Mouse (Mus musculus): ENCODE data around the gene Ermn. TPM values are rescaled to one million over a fixed set of nuclear protein-coding genes. Genes with fewer than 3 reads are reported as not detected.
A peak's percentile ranks its signal among the peaks of the same experiment; 100 is the strongest.

Ermn gene
- polyA plus RNA-seq (2014; fragmentation: Nextera tagmentation; extraction: Ambion mirVana) = 0.76 and 1.2 TPM in 2 replicates

- H3K9me3 ChIP-seq (ENCODE audit: control insufficient read depth, low read length) = no peaks in the 10 kb centered on the region
- no peak within 1 kb of the TSS for H3K9ac ChIP-seq
- no peak within 1 kb of the TSS for H3K4me3 ChIP-seq (replicated peaks; ENCODE audit: low read length)
- H3K27ac ChIP-seq = no peak within 1 kb of the TSS
- peaks cover 32% of the 10 kb centered on the region for H3K27me3 ChIP-seq (ENCODE audit: control insufficient read depth, insufficient read depth, low read length)
- WGBS = 11% methylated on average over 7 of the region's 7 CpGs
- H3K36me3 ChIP-seq (replicated peaks; ENCODE audit: control insufficient read depth, insufficient read depth) = no peaks in the 10 kb centered on the region
- ATAC-seq (ENCODE audit: low FRiP score) (peak; percentile 77; the same call in 1 of the 2 replicates), DNase-seq (ENCODE audit: low spot score) (peak; percentile 39)
- H3K4me1 ChIP-seq (replicated peaks; ENCODE audit: control insufficient read depth, insufficient read depth, low read length) = 0 out of 2 replicates have a peak, but pooled peaks cover 9% of the 10 kb centered on the region
- H3K4me2 ChIP-seq (replicated peaks) = peak within 1 kb of the TSS; percentile 9; the same call in 1 of the 2 replicates
These were observed at the start of gene Ermn for GRCm38 (mm10) chr2:58052821-58053581. Gene Ermn, minus strand, starts transcription at chr2:58052864.

- no peak overlapping the region for H3K27ac ChIP-seq
- no peaks in the 10 kb centered on the region for H3K9me3 ChIP-seq (ENCODE audit: control insufficient read depth, low read length)
- ATAC-seq (ENCODE audit: low FRiP score) (no peak), DNase-seq (ENCODE audit: low spot score) (no peak)
- H3K4me3 ChIP-seq (replicated peaks; ENCODE audit: low read length) = no peak overlapping the region
- no peak overlapping the region for H3K4me2 ChIP-seq (replicated peaks)
- H3K27me3 ChIP-seq (ENCODE audit: control insufficient read depth, insufficient read depth, low read length) = no peaks in the 10 kb centered on the region
- no peaks in the 10 kb centered on the region for H3K4me1 ChIP-seq (replicated peaks; ENCODE audit: control insufficient read depth, insufficient read depth, low read length)
- 49% methylated on average over 1 of the region's 1 CpGs for WGBS
- no peaks in the 10 kb centered on the region for H3K36me3 ChIP-seq (replicated peaks; ENCODE audit: control insufficient read depth, insufficient read depth)
- H3K9ac ChIP-seq = no peak overlapping the region
These were observed 42.2 kb upstream of the Ermn start for GRCm38 (mm10) chr2:58094818-58095217.

GRCm38 (mm10) chr2:58086420-58086819 lies 33.8 kb upstream of the Ermn start:
- Histone ChIP-seq H3K4me2 (replicated peaks) (no peak overlapping the region), H3K4me3 (replicated peaks; ENCODE audit: low read length) (no peak overlapping the region), H3K27ac (no peak overlapping the region), H3K36me3 (replicated peaks; ENCODE audit: control insufficient read depth, insufficient read depth) (no peaks in the 10 kb centered on the region), H3K27me3 (ENCODE audit: control insufficient read depth, insufficient read depth, low read length) (no peaks in the 10 kb centered on the region), H3K4me1 (replicated peaks; ENCODE audit: control insufficient read depth, insufficient read depth, low read length) (no peaks in the 10 kb centered on the region), H3K9ac (no peak overlapping the region), H3K9me3 (ENCODE audit: control insufficient read depth, low read length) (no peaks in the 10 kb centered on the region)
- 84% methylated on average over 1 of the region's 1 CpGs for WGBS
- DNase-seq (ENCODE audit: low spot score) = no peak
- no peak for ATAC-seq (ENCODE audit: low FRiP score)

- H3K4me2 ChIP-seq (replicated peaks) = no peak overlapping the region
- ATAC-seq (ENCODE audit: low FRiP score) (no peak), DNase-seq (ENCODE audit: low spot score) (no peak)
- 63% methylated on average over 1 of the region's 1 CpGs for WGBS
- no peak overlapping the region for H3K9ac ChIP-seq
- H3K36me3 ChIP-seq (replicated peaks; ENCODE audit: control insufficient read depth, insufficient read depth) = no peaks in the 10 kb centered on the region
- H3K4me3 ChIP-seq (replicated peaks; ENCODE audit: low read length) = no peak overlapping the region
- no peaks in the 10 kb centered on the region for H3K27me3 ChIP-seq (ENCODE audit: control insufficient read depth, insufficient read depth, low read length)
- H3K4me1 ChIP-seq (replicated peaks; ENCODE audit: control insufficient read depth, insufficient read depth, low read length) = no peaks in the 10 kb centered on the region
- no peaks in the 10 kb centered on the region for H3K9me3 ChIP-seq (ENCODE audit: control insufficient read depth, low read length)
- no peak overlapping the region for H3K27ac ChIP-seq
These were observed 27.2 kb upstream of the Ermn start for GRCm38 (mm10) chr2:58079849-58080248.

- DNase-seq (ENCODE audit: low spot score) (peak; percentile 53), ATAC-seq (ENCODE audit: low FRiP score) (peak; percentile 66; the same call in 1 of the 2 replicates)
- H3K36me3 ChIP-seq (replicated peaks; ENCODE audit: control insufficient read depth, insufficient read depth) = no peaks in the 10 kb centered on the region
- peaks cover 23% of the 10 kb centered on the region; the same call in 1 of the 2 replicates for H3K27me3 ChIP-seq (ENCODE audit: control insufficient read depth, insufficient read depth, low read length)
- H3K9me3 ChIP-seq (ENCODE audit: control insufficient read depth, low read length) = no peaks in the 10 kb centered on the region
- no peak overlapping the region for H3K27ac ChIP-seq
- H3K4me3 ChIP-seq (replicated peaks; ENCODE audit: low read length) = no peak overlapping the region
- H3K9ac ChIP-seq = no peak overlapping the region
- 0 out of 2 replicates have a peak, but pooled peaks cover 9% of the 10 kb centered on the region for H3K4me1 ChIP-seq (replicated peaks; ENCODE audit: control insufficient read depth, insufficient read depth, low read length)
- no peak overlapping the region for H3K4me2 ChIP-seq (replicated peaks)
These were observed 2.7 kb upstream of the Ermn start for GRCm38 (mm10) chr2:58055383-58055782.

GRCm38 (mm10) chr2:58041867-58042266 lies 10.8 kb downstream of the Ermn start:
- Histone ChIP-seq H3K9me3 (ENCODE audit: control insufficient read depth, low read length) (no peaks in the 10 kb centered on the region), H3K4me1 (replicated peaks; ENCODE audit: control insufficient read depth, insufficient read depth, low read length) (no peaks in the 10 kb centered on the region), H3K36me3 (replicated peaks; ENCODE audit: control insufficient read depth, insufficient read depth) (no peaks in the 10 kb centered on the region), H3K4me3 (replicated peaks; ENCODE audit: low read length) (no peak overlapping the region), H3K27ac (no peak overlapping the region), H3K4me2 (replicated peaks) (no peak overlapping the region), H3K27me3 (ENCODE audit: control insufficient read depth, insufficient read depth, low read length) (no peaks in the 10 kb centered on the region), H3K9ac (no peak overlapping the region)
- DNase-seq (ENCODE audit: low spot score) (no peak), ATAC-seq (ENCODE audit: low FRiP score) (no peak)
- 58% methylated on average over 7 of the region's 7 CpGs for WGBS

- no peaks in the 10 kb centered on the region for H3K9me3 ChIP-seq (ENCODE audit: control insufficient read depth, low read length)
- no peak overlapping the region for H3K4me3 ChIP-seq (replicated peaks; ENCODE audit: low read length)
- H3K27ac ChIP-seq = no peak overlapping the region
- H3K36me3 ChIP-seq (replicated peaks; ENCODE audit: control insufficient read depth, insufficient read depth) = no peaks in the 10 kb centered on the region
- no peaks in the 10 kb centered on the region for H3K27me3 ChIP-seq (ENCODE audit: control insufficient read depth, insufficient read depth, low read length)
- H3K4me1 ChIP-seq (replicated peaks; ENCODE audit: control insufficient read depth, insufficient read depth, low read length) = no peaks in the 10 kb centered on the region
- ATAC-seq (ENCODE audit: low FRiP score) = no peak
- no peak overlapping the region for H3K9ac ChIP-seq
- WGBS = 87% methylated on average over 2 of the region's 2 CpGs
- no peak for DNase-seq (ENCODE audit: low spot score)
- H3K4me2 ChIP-seq (replicated peaks) = no peak overlapping the region
These were observed 15.7 kb downstream of the Ermn start for GRCm38 (mm10) chr2:58036926-58037325.

GRCm38 (mm10) chr2:58035635-58036034 lies 17.0 kb downstream of the Ermn start:
- no peak overlapping the region for H3K9ac ChIP-seq
- H3K36me3 ChIP-seq (replicated peaks; ENCODE audit: control insufficient read depth, insufficient read depth) = no peaks in the 10 kb centered on the region
- WGBS = 85% methylated on average over 4 of the region's 4 CpGs

GRCm38 (mm10) chr2:58031431-58031830 lies 21.2 kb downstream of the Ermn start:
- no peak overlapping the region for H3K4me3 ChIP-seq (replicated peaks; ENCODE audit: low read length)
- no peak overlapping the region for H3K27ac ChIP-seq
- no peak overlapping the region for H3K9ac ChIP-seq
- no peaks in the 10 kb centered on the region for H3K4me1 ChIP-seq (replicated peaks; ENCODE audit: control insufficient read depth, insufficient read depth, low read length)
- no peaks in the 10 kb centered on the region for H3K9me3 ChIP-seq (ENCODE audit: control insufficient read depth, low read length)
- H3K4me2 ChIP-seq (replicated peaks) = no peak overlapping the region
- DNase-seq (ENCODE audit: low spot score) = no peak
- no peak for ATAC-seq (ENCODE audit: low FRiP score)
- H3K27me3 ChIP-seq (ENCODE audit: control insufficient read depth, insufficient read depth, low read length) = no peaks in the 10 kb centered on the region
- 92% methylated on average over 3 of the region's 3 CpGs for WGBS
- H3K36me3 ChIP-seq (replicated peaks; ENCODE audit: control insufficient read depth, insufficient read depth) = no peaks in the 10 kb centered on the region

More at GRCm38 (mm10) chr2:58035635-58036034, 17.0 kb downstream of the Ermn start:
- Histone ChIP-seq H3K4me1 (replicated peaks; ENCODE audit: control insufficient read depth, insufficient read depth, low read length) (no peaks in the 10 kb centered on the region), H3K4me2 (replicated peaks) (no peak overlapping the region), H3K27me3 (ENCODE audit: control insufficient read depth, insufficient read depth, low read length) (no peaks in the 10 kb centered on the region), H3K27ac (no peak overlapping the region), H3K4me3 (replicated peaks; ENCODE audit: low read length) (no peak overlapping the region), H3K9me3 (ENCODE audit: control insufficient read depth, low read length) (no peaks in the 10 kb centered on the region)
- DNase-seq (ENCODE audit: low spot score) = no peak
- no peak for ATAC-seq (ENCODE audit: low FRiP score)

Data from hindbrain, embryonic 14.5 days (tissue).